Mouse (Mus musculus): ENCODE measurements around the gene Cyb561d2.

DNA sequence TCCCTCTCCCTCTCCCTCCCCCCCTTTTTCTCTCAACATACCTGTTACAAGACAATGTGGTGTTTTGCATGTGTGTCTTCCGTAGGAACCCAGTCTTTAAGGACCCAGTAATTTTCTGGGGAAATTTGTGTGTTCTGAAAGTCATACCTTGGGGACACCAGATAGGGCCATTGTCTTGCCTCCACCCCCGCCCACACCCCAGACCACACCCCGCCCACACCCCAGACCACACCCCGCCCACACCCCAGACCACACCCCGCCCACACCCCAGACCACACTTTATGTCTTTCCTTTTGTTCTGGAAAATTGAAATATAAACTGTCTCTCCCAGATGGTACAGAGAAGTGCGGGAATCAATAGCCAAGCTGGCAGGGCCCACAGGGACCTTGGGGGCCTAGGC is 51.4 kb downstream of the Cyb561d2 start:
- TF ChIP-seq CTCF (conservative IDR thresholded peaks at IDR 0.05; ENCODE audit: insufficient read depth, insufficient read length, low read depth, low read length) (no peak), POLR2A (IDR thresholded peaks at IDR 0.05; ENCODE audit: low read depth, low read length) (no peak)
